Mouse (Mus musculus) frontal cortex, adult 2 months (tissue): Measurements from ENCODE around the gene Upp2. TPM values are rescaled to one million over a fixed set of nuclear protein-coding genes. Genes with fewer than 3 reads are reported as not detected.

ENCODE experiments used
- DNase-seq, 2 experiments: peaks; one replicate each; pipeline ENCODE4 v3.0.0; 2022; ENCODE audit warnings: low spot score in 1 of 2; ENCODE audit errors: extremely low spot score in 1 of 2
- polyA plus RNA-seq: library from polyadenylated mRNA; depleted of rRNA; stranded (reverse); fragments of >200 nt; gene quantifications from 2 replicates; pipeline ENCODE4 v1.2.3, GENCODE M21; 2012; rRNA removed

Gene Upp2
- polyA plus RNA-seq, 1 experiment, result 41.0 TPM

DNA sequence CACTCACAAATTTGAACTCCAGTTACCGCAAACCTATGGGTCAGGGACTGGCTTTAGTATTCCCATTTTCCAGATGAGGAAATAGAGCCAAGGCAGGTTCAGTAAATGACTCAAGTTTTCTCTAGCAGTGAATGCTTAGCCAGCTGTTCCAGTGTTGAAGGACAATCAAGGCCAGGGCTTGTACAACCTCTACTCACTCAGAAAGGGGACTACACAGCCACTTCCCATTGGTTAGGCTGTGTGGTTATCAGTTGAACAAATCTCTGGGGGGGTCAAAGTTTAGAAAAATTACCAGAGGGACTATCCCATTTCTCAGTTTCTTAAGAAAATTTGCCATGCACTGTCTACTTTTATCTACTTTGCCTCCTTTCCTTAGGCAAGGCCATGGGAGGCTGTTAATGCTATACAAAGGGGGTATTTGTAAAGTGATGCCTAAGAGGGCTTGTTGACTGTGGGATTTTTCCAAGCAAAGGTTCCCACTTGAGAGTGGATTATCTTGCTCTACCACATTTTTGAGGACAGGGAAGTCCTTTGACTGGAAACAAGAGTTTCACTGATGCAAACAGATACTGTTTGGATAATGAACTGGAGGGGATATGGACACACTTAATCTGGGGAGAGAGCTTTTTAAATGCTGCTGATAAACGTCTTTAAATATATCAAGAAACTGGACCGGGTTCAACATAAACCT, 262.0 kb downstream of the Upp2 start:
- DNase-seq, result no peak

DNA sequence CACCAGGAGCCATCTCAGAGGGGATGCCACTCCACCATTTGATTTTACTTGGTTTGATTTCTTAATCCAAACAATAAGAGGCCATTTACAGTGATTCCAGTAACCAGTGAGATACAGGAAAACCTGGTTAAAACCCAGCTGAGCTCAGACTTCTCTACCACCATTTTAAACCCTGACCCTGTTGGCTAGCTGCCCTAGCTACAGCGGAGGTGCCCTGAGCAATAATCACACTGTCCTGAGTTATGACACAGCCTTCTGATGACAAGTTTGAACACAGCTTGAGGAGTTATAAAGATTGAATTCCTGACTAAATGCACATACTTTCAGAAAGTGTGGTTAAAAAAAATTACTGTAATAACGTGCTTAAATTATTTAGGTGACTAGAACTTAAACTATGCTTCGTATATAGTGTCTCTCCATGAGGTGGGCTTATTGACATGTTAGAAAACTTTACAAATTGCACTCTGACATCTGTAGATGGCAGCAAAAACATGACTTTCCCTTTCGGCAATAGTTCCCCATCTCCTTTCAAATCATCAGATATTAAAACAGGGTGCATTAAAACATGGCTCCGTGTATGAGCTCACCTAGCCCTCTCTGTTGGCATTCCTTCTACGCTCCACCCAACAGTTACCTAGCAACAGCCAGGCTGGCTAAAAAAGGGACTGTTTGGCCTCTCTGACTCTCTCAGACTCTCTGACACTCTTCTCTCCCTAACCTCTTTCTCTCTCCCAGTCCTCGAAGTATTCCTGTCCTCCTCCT, 263.1 kb downstream of the Upp2 start:
- DNase-seq, result peak; percentile 15 to 46

DNA sequence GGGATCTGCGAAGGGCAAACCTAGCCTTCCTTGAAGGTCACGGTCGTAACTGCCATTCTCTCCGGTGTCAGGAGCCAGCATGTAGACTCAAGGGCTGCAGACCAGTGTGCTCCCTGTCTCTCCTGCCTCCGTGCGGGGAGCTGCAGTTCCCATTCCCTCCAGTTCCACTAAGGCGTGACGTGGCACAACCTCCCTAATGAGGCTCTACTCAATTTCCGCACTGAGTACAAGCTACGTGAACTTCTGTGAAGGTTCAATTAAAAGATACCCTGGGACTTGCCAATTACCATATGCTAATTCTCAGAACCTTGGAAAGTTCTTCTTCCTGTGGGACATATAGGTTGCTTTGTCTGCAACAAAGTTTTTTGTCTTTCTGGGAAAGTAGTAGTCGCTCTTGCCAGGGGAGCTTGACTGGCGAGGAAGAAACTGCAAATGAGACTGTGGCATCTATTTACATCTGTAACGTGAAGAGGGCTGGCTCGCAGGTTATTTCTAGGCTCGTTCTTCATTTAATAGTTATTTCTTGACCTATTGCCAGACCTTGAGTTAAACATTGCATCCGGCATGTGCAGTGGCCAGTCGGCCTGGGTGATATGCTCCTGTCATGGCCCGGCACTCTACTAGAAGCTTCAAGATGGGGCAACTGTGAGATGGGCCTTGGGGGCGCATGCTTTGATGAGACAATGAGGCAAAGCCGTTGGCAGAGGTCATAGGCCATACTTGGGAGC, 265.3 kb downstream of the Upp2 start:
- no peak for DNase-seq

DNA sequence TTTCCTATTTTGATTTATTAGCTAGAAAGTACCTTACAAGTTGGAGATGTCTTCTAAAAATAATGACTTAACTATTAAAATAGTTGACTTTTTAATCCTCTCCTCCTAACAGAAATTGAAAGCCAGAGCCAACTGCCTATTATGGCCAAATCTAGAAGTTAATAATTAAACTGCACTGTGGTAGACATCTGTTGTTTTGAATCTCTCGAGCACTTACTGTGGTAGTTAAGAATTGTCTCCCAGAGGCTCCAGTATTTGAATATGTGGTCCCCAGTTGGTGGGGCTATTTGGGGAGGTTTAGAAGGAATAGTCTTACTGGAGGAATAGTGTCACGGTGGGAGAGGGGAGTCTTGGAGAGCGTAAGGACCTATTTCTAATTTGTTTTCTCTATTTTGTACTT, 273.9 kb downstream of the Upp2 start:
- DNase-seq, result no peak

DNA sequence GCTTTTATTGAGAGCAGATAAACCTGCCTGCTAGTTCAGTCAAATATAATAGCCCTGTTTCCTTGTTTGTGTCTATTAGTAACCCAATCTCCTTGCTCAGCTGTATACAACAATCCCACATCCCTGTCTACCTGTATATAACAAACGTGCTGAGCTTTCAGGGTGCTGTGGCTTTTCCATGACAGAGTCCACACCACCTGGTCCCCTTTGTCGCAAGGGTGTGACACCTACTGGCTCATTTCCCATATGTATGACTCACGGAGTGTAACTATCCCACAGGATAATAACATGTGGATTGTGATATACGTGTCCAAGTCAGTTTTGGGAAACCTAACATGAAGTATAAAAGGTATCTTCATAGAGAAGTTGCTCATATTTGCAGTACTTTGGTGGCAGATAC, 275.3 kb downstream of the Upp2 start:
- DNase-seq, result no peak

Other genes starting within 250 kb of the Upp2 start
- gene Acvr1c, start 209.4 kb upstream of the Upp2 start, polyA plus RNA-seq, result 4.5 and 5.0 TPM in 2 replicates
- gene Gm17409, start 97.2 kb upstream of the Upp2 start, polyA plus RNA-seq, result not detected in 2 replicates
- gene Acvr1, start 141 bp upstream of the Upp2 start, polyA plus RNA-seq, result 31.6 and 34.4 TPM in 2 replicates